Mouse (Mus musculus): ENCODE results near the gene Foxk1. TPM values are rescaled to one million over a fixed set of nuclear protein-coding genes. Genes with fewer than 3 reads are reported as not detected.

The Foxk1 gene
- polyA plus RNA-seq, 1 experiment from 2014 or later: 6.4 TPM

DNA sequence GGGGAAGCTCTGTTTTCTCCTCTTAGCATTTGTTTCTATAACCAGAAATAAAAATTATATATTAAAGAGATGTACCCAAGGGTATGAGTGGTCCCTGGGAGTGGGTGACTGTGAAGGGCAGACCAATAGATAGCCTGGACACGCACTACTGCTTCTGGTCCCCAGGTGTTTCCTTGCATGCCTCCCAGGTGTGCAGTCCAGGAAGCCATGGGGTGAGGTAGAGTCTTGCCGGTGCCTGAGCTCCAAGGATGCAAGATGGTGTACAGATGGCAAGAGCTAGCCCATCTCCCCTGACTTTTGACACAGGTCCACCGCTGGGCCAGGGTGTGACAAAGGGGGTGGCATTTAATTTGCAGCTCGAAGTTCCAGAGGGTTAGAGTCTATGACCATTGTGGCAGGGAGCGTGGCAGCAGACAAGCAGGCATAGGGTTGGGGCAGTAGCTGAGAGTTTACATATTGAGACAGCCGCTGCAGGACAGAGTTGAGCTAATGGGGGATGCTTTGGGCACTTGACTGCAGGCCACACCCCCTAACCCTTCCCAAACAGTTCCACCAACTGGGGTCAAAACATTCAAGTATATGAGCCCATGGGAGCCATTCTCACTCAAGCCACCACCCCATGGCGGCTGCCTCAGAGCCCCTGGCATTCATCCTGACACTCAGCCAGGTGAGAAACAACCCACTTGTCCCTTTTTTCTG is 60.8 kb downstream of the Foxk1 start:
- Histone ChIP-seq H3K27ac (no peak overlapping the region), H3K9me3 (no peaks in the 10 kb centered on the region), H3K4me3 (replicated peaks) (no peak overlapping the region), H3K27me3 (no peaks in the 10 kb centered on the region), H3K4me2 (no peak overlapping the region), H3K4me1 (replicated peaks) (peaks cover 9% of the 10 kb centered on the region), H3K36me3 (peaks cover 41% of the 10 kb centered on the region), H3K9ac (replicated peaks) (no peak overlapping the region)
- ATAC-seq (ENCODE audit: insufficient number of reproducible peaks, insufficient read depth, low FRiP score, low TSS enrichment, low read depth): no peak
- 93% methylated on average over 7 of the region's 7 CpGs for WGBS

DNA sequence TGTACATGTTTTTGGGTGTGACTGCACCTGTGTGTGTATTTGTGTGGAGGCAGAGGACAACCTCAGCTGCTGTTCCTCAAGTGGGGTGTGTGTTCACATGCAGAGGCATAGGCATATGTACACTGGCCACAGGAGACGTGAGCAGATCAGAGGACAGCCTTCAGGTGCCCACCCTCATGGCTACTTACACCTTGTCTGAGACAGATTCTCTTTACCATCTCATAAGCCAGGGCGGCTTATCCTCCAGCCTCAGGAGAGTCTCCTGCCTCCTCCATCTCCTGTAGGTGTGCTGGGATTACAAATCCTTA is 61.3 kb downstream of the Foxk1 start:
- 97% methylated on average over 2 of the region's 2 CpGs for WGBS
- Histone ChIP-seq H3K4me1 (replicated peaks) (peaks cover 9% of the 10 kb centered on the region), H3K4me3 (replicated peaks) (no peak overlapping the region), H3K27me3 (no peaks in the 10 kb centered on the region), H3K27ac (no peak overlapping the region), H3K9ac (replicated peaks) (no peak overlapping the region), H3K36me3 (peaks cover 40% of the 10 kb centered on the region), H3K4me2 (no peak overlapping the region), H3K9me3 (no peaks in the 10 kb centered on the region)
- no peak for ATAC-seq (ENCODE audit: insufficient number of reproducible peaks, insufficient read depth, low FRiP score, low TSS enrichment, low read depth)

DNA sequence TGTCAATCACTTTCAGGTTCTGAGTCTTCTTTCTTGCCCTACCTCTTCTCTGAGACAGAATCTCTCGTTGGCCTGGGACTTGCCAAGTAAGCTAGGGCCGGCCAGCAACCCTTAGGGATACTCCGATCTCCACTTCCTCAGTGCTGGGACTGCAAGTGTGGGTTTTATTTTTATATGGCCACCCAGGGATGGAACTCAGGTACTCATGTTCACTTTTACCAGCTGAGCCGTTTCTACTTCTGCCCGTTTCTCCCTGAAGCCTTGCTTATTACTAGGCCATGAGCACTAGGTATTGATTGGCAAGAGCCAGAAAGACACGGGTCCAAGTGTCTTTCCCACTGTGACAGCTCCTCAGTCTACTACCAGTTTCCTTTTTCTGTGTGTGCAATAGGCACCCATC is 61.7 kb downstream of the Foxk1 start:
- peak overlapping the region; percentile 93 for H3K4me2 ChIP-seq
- peaks cover 9% of the 10 kb centered on the region for H3K4me1 ChIP-seq (replicated peaks)
- peak overlapping the region; percentile 79; the same call in 1 of the 2 replicates for H3K27ac ChIP-seq
- H3K9ac ChIP-seq (replicated peaks): no peak overlapping the region; the same call in 1 of the 2 replicates
- 84% methylated on average over 6 of the region's 6 CpGs for WGBS
- H3K9me3 ChIP-seq: no peaks in the 10 kb centered on the region
- peak overlapping the region; percentile 83; the same call in 1 of the 2 replicates for H3K4me3 ChIP-seq (replicated peaks)
- no peaks in the 10 kb centered on the region for H3K27me3 ChIP-seq
- ATAC-seq (ENCODE audit: insufficient number of reproducible peaks, insufficient read depth, low FRiP score, low TSS enrichment, low read depth): no peak
- peaks cover 40% of the 10 kb centered on the region for H3K36me3 ChIP-seq

DNA sequence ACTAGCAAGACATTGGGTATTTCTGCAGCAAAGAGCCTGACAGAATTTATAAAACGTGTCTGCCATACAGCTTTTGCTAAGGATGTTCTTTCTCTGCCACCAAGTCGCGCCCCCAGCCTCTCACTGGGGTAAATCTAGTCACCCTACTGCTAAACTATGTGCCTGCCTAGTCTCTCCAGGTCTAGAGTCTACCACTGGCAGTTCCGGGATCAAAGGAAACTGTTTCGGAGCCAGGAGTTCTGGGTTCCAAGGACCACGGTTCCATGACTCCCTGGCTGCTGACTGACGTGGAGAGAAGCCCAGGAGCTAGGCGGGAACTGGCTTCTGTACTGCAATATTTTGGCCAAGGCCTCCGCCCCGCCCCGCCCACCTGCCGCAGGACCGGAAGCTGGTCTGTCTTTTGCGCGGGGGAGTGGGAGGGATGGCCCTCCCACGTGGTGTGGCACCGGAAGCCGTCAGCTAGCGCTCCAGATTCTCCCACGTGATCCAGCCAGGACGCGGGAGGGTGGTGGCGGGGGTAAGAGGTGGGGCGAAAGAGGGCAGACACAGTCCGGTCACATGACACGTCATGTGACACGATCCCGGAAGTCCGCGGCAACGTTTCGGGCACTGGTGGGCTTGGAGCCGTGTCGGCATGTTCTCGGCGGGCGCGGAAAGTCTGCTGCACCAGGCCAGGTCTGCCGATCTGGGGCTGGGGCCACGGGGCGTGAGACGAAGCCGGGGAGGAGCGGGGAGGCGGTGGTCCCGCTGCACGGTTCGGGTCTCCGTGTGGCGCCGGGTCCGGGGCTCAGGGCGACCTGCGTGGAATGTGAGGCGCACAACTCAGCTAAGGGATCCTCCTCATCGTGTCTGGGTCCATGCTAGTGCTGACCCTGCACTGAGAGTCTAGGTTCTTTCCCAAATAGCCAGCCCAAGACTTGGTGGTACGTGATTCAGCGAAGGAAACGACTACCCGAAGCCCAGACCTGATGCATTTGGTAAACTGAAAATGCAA is 62.5 kb downstream of the Foxk1 start, which contains the start of gene Ap5z1:
Ap5z1 (plus strand) TSS at position 484 of the 994 bp plus-strand sequence.
- H3K4me1 ChIP-seq (replicated peaks): peaks cover 9% of the 10 kb centered on the region
- H3K9me3 ChIP-seq: no peaks in the 10 kb centered on the region
- H3K27me3 ChIP-seq: no peaks in the 10 kb centered on the region
- WGBS: 2% methylated on average over 60 of the region's 60 CpGs
- peak within 1 kb of the TSS; percentile 79 for H3K27ac ChIP-seq
- H3K36me3 ChIP-seq: peaks cover 40% of the 10 kb centered on the region
- ATAC-seq (ENCODE audit: insufficient number of reproducible peaks, insufficient read depth, low FRiP score, low TSS enrichment, low read depth): peak; percentile 79
- H3K9ac ChIP-seq (replicated peaks): peak within 1 kb of the TSS; percentile 61
- H3K4me2 ChIP-seq: peak within 1 kb of the TSS; percentile 93
- H3K4me3 ChIP-seq (replicated peaks): peak within 1 kb of the TSS; percentile 83

DNA sequence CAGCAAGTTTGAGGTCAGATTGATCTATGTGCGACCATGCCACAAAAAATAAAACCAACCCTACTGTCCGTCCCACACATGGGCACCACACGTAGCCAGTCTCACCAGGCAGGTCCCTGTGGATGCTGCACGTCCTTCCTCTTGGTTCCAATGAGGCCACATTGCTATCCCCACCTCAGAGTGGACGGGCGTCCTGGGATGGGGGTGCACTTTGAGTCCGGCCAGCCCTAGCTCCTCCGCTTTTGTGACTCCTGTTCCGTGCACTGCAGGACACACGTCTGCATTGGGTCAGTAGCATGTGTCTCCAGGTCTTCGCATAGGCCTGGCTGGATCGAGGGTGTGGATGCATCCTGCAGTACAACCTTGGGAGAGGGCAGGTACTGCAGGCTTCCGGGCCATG is 67.1 kb downstream of the Foxk1 start:
- 92% methylated on average over 13 of the region's 13 CpGs for WGBS
- no peak overlapping the region for H3K27ac ChIP-seq
- no peak overlapping the region for H3K4me2 ChIP-seq
- peaks cover 7% of the 10 kb centered on the region for H3K4me1 ChIP-seq (replicated peaks)
- no peak overlapping the region for H3K9ac ChIP-seq (replicated peaks)
- ATAC-seq (ENCODE audit: insufficient number of reproducible peaks, insufficient read depth, low FRiP score, low TSS enrichment, low read depth): no peak
- no peak overlapping the region for H3K4me3 ChIP-seq (replicated peaks)
- no peaks in the 10 kb centered on the region for H3K27me3 ChIP-seq
- peaks cover 39% of the 10 kb centered on the region for H3K36me3 ChIP-seq
- no peaks in the 10 kb centered on the region for H3K9me3 ChIP-seq

DNA sequence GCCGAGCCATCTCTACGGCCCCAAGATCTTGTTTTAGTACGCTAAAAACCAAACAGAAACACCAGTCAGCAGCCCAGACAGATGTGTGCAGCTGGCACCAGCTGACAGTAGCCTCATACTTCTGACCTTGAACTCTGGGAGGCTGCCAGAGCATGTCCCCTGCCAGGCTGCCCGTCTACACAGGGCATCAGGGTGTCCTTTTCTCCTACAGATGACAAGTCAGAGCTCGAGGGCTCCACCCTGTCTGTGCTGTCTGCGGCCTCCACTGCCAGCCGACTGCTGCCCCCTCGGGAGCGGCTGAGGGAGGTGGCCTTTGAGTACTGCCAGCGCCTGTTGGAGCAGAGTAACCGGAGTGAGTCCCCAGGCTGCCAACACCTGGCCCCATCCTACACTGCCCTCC is 68.5 kb downstream of the Foxk1 start:
- H3K27ac ChIP-seq: no peak overlapping the region
- 91% methylated on average over 11 of the region's 11 CpGs for WGBS
- no peaks in the 10 kb centered on the region for H3K9me3 ChIP-seq
- no peak overlapping the region for H3K4me2 ChIP-seq
- ATAC-seq (ENCODE audit: insufficient number of reproducible peaks, insufficient read depth, low FRiP score, low TSS enrichment, low read depth): no peak
- H3K4me3 ChIP-seq (replicated peaks): no peak overlapping the region
- H3K9ac ChIP-seq (replicated peaks): no peak overlapping the region
- peaks cover 39% of the 10 kb centered on the region for H3K36me3 ChIP-seq
- H3K27me3 ChIP-seq: no peaks in the 10 kb centered on the region
- peaks cover 2% of the 10 kb centered on the region for H3K4me1 ChIP-seq (replicated peaks)

DNA sequence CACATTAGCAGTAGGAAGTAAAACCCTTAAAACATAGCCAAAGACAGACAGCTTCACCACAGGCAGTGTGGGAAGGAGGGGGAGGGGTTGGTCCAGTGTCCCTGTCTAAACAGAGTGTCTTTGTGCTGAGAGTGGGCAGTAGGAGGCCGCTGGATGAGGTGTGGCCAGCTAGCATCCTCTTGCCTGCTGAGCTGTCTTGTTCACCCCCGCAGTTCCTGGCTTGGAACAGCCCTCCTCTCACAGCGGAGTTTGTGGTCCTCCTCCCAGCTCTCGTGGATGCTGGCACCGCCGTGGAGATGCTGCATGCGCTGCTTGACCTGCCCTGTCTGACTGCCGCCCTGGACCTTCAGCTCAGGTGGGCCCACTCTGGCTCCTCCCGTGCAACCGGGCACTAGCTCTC is 72.4 kb downstream of the Foxk1 start:
- H3K36me3 ChIP-seq: peaks cover 25% of the 10 kb centered on the region
- no peak overlapping the region for H3K4me2 ChIP-seq
- no peaks in the 10 kb centered on the region for H3K27me3 ChIP-seq
- ATAC-seq (ENCODE audit: insufficient number of reproducible peaks, insufficient read depth, low FRiP score, low TSS enrichment, low read depth): no peak
- H3K27ac ChIP-seq: no peak overlapping the region
- no peaks in the 10 kb centered on the region for H3K9me3 ChIP-seq
- no peak overlapping the region for H3K4me3 ChIP-seq (replicated peaks)
- 79% methylated on average over 10 of the region's 10 CpGs for WGBS
- no peak overlapping the region; the same call in 1 of the 2 replicates for H3K9ac ChIP-seq (replicated peaks)
- no peaks in the 10 kb centered on the region for H3K4me1 ChIP-seq (replicated peaks)

DNA sequence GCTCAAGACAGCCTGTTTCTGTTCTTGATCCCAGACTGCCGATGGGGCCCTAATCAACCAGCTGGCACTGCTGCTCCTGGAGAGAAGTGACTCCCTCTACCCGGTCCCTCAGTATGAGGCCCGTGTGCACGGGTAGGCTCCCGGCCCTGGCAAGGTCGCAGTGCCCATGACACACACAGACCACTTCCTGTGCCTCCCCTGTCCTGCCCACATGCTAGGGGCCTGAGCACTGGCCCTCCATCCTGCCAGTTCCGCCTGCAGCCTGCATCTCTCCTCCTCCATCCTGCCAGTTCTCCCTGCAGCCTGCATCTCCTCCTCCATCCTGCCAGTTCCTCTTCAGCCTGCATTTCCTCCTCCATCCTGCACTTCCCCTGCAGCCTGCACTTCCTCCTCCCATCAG is 74.4 kb downstream of the Foxk1 start:
- WGBS: 83% methylated on average over 7 of the region's 7 CpGs
- H3K9ac ChIP-seq (replicated peaks): no peak overlapping the region

DNA sequence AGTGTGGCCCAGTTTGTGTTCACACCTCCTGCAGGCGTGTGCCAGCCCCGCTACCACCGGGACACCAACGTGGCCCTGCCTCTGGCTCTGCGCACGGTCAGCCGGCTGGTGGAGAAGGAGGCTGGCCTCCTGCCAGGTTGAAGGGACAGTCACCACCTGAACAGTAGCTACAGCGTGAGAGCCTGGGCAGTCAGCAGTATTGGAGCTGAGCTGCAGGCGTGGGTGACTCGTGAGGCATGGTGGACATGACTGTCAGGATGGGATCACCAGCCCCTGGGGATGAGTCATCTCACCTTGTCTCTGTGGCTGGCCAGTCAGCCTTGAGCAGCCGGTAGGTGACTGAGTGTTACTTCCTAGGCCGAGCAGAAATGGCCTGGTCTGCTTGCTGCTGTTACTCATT is 76.0 kb downstream of the Foxk1 start:
- Histone ChIP-seq H3K27me3 (no peaks in the 10 kb centered on the region), H3K4me3 (replicated peaks) (no peak overlapping the region), H3K9me3 (no peaks in the 10 kb centered on the region), H3K36me3 (no peaks in the 10 kb centered on the region; the same call in none of the 2 replicates), H3K4me2 (no peak overlapping the region), H3K4me1 (replicated peaks) (peaks cover 7% of the 10 kb centered on the region), H3K27ac (no peak overlapping the region), H3K9ac (replicated peaks) (no peak overlapping the region)
- no peak for ATAC-seq (ENCODE audit: insufficient number of reproducible peaks, insufficient read depth, low FRiP score, low TSS enrichment, low read depth)
- 86% methylated on average over 12 of the region's 12 CpGs for WGBS

More for the DNA sequence above, 74.4 kb downstream of the Foxk1 start:
- ATAC-seq (ENCODE audit: insufficient number of reproducible peaks, insufficient read depth, low FRiP score, low TSS enrichment, low read depth): no peak
- Histone ChIP-seq H3K4me3 (replicated peaks) (no peak overlapping the region), H3K4me2 (no peak overlapping the region), H3K9me3 (no peaks in the 10 kb centered on the region), H3K36me3 (peaks cover 6% of the 10 kb centered on the region), H3K27ac (no peak overlapping the region), H3K4me1 (replicated peaks) (peaks cover 7% of the 10 kb centered on the region), H3K27me3 (no peaks in the 10 kb centered on the region)

DNA sequence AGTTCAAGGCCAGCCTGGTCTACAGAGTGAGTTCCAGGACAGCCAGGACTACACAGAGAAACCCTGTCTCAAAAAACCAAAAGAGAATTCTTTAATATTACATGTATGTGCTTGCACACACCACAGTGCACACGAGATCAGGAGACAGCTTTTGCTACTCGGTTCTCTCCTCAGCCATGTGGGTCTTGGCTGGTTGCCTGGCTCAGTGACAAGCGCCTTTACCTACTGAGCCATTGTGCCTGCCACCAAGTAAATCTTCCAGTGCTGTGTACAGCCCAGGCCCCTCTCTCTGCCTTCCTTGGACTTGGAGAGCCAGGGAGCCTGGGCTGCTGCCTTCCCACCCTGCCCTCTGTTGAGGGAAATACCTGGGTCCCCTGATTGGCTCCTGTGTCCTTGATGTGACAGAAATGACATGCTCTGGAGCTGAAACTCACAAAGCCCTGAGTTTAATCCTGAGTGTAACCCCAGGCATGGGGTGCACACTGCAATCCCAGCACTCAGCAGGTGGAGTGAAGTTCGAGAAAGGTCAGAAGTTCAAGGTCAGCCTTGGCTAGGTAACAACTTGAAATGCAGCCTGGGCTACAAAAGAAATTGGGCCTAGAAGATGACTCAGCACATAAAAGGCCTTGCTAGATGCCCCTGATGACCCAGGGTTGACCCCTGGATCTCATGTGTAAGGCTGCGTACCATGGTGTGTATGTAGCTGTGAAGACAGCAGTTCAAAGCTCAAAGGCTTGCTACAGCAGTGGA is 76.7 kb downstream of the Foxk1 start:
- Histone ChIP-seq H3K4me2 (no peak overlapping the region), H3K36me3 (no peaks in the 10 kb centered on the region; the same call in none of the 2 replicates), H3K4me1 (replicated peaks) (peaks cover 7% of the 10 kb centered on the region), H3K27ac (no peak overlapping the region), H3K9me3 (no peaks in the 10 kb centered on the region), H3K4me3 (replicated peaks) (no peak overlapping the region), H3K9ac (replicated peaks) (no peak overlapping the region), H3K27me3 (no peaks in the 10 kb centered on the region)
- no peak for ATAC-seq (ENCODE audit: insufficient number of reproducible peaks, insufficient read depth, low FRiP score, low TSS enrichment, low read depth)
- 89% methylated on average over 5 of the region's 5 CpGs for WGBS
